Mouse (Mus musculus): ENCODE results near the gene Acox3.

DNA sequence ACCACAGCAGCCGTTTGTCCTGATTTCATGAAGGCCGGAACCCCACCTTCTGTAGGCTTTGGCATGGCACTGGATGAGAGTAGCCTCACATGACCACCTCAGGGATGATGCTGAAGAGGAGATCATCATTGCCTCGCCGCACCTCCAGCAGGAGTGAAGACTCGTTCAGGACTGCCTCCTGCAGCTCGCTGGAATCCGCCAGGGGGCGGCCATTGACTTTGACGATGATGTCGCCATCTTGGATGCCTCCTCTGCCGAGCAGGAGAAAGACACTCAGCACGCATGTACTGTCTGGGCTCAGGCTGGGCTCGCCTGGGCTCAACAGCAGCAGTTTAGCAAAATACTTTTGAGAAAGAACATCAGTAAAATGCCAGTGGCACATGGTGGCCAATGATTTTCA is 70.0 kb downstream of the Acox3 start:
- TF ChIP-seq CTCF (IDR thresholded peaks at IDR 0.05; ENCODE audit: borderline replicate concordance, control insufficient read depth, extremely low read depth, insufficient read depth, low read length, poor library complexity) (no peak), POLR2A (IDR thresholded peaks at IDR 0.05; ENCODE audit: control insufficient read depth, extremely low read depth, insufficient read depth, low read length, poor library complexity) (no peak)
